Mouse (Mus musculus) olfactory bulb, adult 2 months (tissue): ENCODE results near the gene Cnga3.

Source experiments
- CTCF ChIP-seq: fragments of 200-500 bp; IDR thresholded peaks from 2 replicates; pipeline ENCODE4 v1.5.1; 2012; ENCODE audit warnings: low read depth, mild to moderate bottlenecking, low read length, moderate library complexity; ENCODE audit not compliant: insufficient read depth
- POLR2A ChIP-seq: fragments of 200-500 bp; IDR thresholded peaks from 2 replicates; pipeline ENCODE4 v1.6.1; 2012; ENCODE audit warnings: mild to moderate bottlenecking, low read depth, low read length, moderate library complexity; ENCODE audit not compliant: insufficient read depth

GRCm38 (mm10) chr1:37231295-37231701, 17.1 kb downstream of the Cnga3 start:
- TF ChIP-seq CTCF = no peak
- no peak for TF ChIP-seq POLR2A
